Mouse (Mus musculus): ENCODE results near the gene Kctd3. TPM values are rescaled to one million over a fixed set of nuclear protein-coding genes. Genes with fewer than 3 reads are reported as not detected.
A peak's percentile ranks its signal among the peaks of the same experiment; 100 is the strongest.

Kctd3 gene
- total RNA-seq, 2 experiments from 2014 or later, result 13.1 to 13.4 TPM

- DNase-seq (ENCODE audit: low spot score), result no peak
Measured at GRCm38 (mm10) chr1:189010671-189011070, 3.0 kb upstream of the Kctd3 start.

- no peak for DNase-seq (ENCODE audit: low spot score)
Measured at GRCm38 (mm10) chr1:189007980-189008324, 311 bp upstream of the Kctd3 start.

GRCm38 (mm10) chr1:189006826-189007225, 815 bp downstream of the Kctd3 start:
- no peak for DNase-seq (ENCODE audit: low spot score)

- no peak for DNase-seq (ENCODE audit: low spot score)
Measured at GRCm38 (mm10) chr1:189006267-189006666, 1.4 kb downstream of the Kctd3 start.

- DNase-seq (ENCODE audit: low spot score), result no peak
Measured at GRCm38 (mm10) chr1:189004774-189005173, 2.9 kb downstream of the Kctd3 start.

GRCm38 (mm10) chr1:189001815-189002214, 5.8 kb downstream of the Kctd3 start:
- no peak for DNase-seq (ENCODE audit: low spot score)

GRCm38 (mm10) chr1:188999981-189000380, 7.7 kb downstream of the Kctd3 start:
- no peak for DNase-seq (ENCODE audit: low spot score)

- DNase-seq (ENCODE audit: low spot score), result no peak
Measured at GRCm38 (mm10) chr1:188997921-188998320, 9.7 kb downstream of the Kctd3 start.

GRCm38 (mm10) chr1:188993218-188993617, 14.4 kb downstream of the Kctd3 start:
- DNase-seq (ENCODE audit: low spot score), result peak; percentile 14

- DNase-seq (ENCODE audit: low spot score), result peak; percentile 42
Measured at GRCm38 (mm10) chr1:188980050-188980449, 27.6 kb downstream of the Kctd3 start.

GRCm38 (mm10) chr1:188973926-188974325, 33.7 kb downstream of the Kctd3 start:
- DNase-seq (ENCODE audit: low spot score), result no peak

GRCm38 (mm10) chr1:188973078-188973477, 34.6 kb downstream of the Kctd3 start:
- DNase-seq (ENCODE audit: low spot score), result no peak

- DNase-seq (ENCODE audit: low spot score), result no peak
Measured at GRCm38 (mm10) chr1:188952501-188952900, 55.1 kb downstream of the Kctd3 start.

GRCm38 (mm10) chr1:188951091-188951490, 56.5 kb downstream of the Kctd3 start:
- no peak for DNase-seq (ENCODE audit: low spot score)

- no peak for DNase-seq (ENCODE audit: low spot score)
Measured at GRCm38 (mm10) chr1:188948276-188948675, 59.4 kb downstream of the Kctd3 start.

GRCm38 (mm10) chr1:188947794-188948193, 59.8 kb downstream of the Kctd3 start:
- no peak for DNase-seq (ENCODE audit: low spot score)

- DNase-seq (ENCODE audit: low spot score), result no peak
Measured at GRCm38 (mm10) chr1:188946849-188947248, 60.8 kb downstream of the Kctd3 start.

- DNase-seq (ENCODE audit: low spot score), result no peak
Measured at GRCm38 (mm10) chr1:188945326-188945725, 62.3 kb downstream of the Kctd3 start.

GRCm38 (mm10) chr1:188937246-188937780, 70.3 kb downstream of the Kctd3 start:
- no peak for DNase-seq (ENCODE audit: low spot score)

Measured in gastrocnemius, adult 18-20 months (tissue).